Mouse (Mus musculus) G1E (cell line): ENCODE data around the gene Ltbp2.

Experiments
- CTCF ChIP-seq: IDR thresholded peaks from 2 replicates; pipeline ENCODE4 v1.5.1; 2012; ENCODE audit warnings: low read depth, low read length, inconsistent platforms, mixed read lengths
- GATA1 ChIP-seq: IDR thresholded peaks from 2 replicates; pipeline ENCODE4 v1.6.1; 2012; ENCODE audit warnings: borderline replicate concordance, low read length, inconsistent platforms, mixed read lengths
- POLR2AphosphoS5 ChIP-seq: IDR thresholded peaks from 2 replicates; pipeline ENCODE4 v1.6.1; 2012; ENCODE audit warnings: low read depth, low read length, inconsistent platforms; ENCODE audit not compliant: insufficient replicate concordance
- TAL1 ChIP-seq: conservative IDR thresholded peaks from 2 replicates; pipeline ENCODE4 v1.6.1; 2012; ENCODE audit warnings: low read depth, low read length, inconsistent platforms, mixed read lengths

GRCm38 (mm10) chr12:84807351-84807750 lies 69.0 kb downstream of the Ltbp2 start:
- TF ChIP-seq CTCF (no peak), TAL1 (no peak), POLR2AphosphoS5 (no peak), GATA1 (no peak)
